Mouse (Mus musculus) embryonic facial prominence, embryonic 11.5 days (tissue): ENCODE measurements around the gene Cep290. TPM values are rescaled to one million over a fixed set of nuclear protein-coding genes. Genes with fewer than 3 reads are reported as not detected.
"Not testable (repeated sequence)": the region's sequence is repeated elsewhere in the genome, so short reads cannot be mapped to it uniquely, and the experiment has no call there.

Source experiments
- ATAC-seq: fragments of 200-750 bp; cut with Nextera tagmentation; replicated peaks from 2 replicates; pipeline ENCODE4 v1.8.0; 2017; ENCODE audit warnings: low read depth; ENCODE audit not compliant: insufficient number of reproducible peaks, low FRiP score, low TSS enrichment
- DNase-seq: peaks from one replicate; pipeline ENCODE4 v3.0.0-alpha.2; 2015; ENCODE audit warnings: low spot score
- H3K27ac ChIP-seq: fragments of 300-500 bp; sonication (generic); replicated peaks from 2 replicates; pipeline ENCODE4 v1.5.1; 2014; ENCODE audit warnings: mild to moderate bottlenecking, low read depth, low read length, control low read depth
- H3K27me3 ChIP-seq: fragments of 300-500 bp; sonication (generic); 2 replicates; pipeline ENCODE4 v1.6.1; 2014; ENCODE audit warnings: mild to moderate bottlenecking, low read length, moderate library complexity, mixed read lengths; ENCODE audit not compliant: control insufficient read depth, insufficient read depth
- H3K36me3 ChIP-seq: fragments of 300-500 bp; sonication (generic); replicated peaks from 2 replicates; pipeline ENCODE4 v1.6.1; 2014; ENCODE audit warnings: low read depth, mild to moderate bottlenecking, low read length, moderate library complexity, mixed read lengths; ENCODE audit not compliant: control insufficient read depth, insufficient read depth
- H3K4me1 ChIP-seq: fragments of 300-500 bp; sonication (generic); 2 replicates; pipeline ENCODE4 v1.6.1; 2014; ENCODE audit warnings: low read length, mixed read lengths; ENCODE audit not compliant: control insufficient read depth, insufficient read depth
- H3K4me2 ChIP-seq: fragments of 300-500 bp; sonication (generic); 2 replicates; pipeline ENCODE4 v1.6.1; 2014; ENCODE audit warnings: low read depth, mild to moderate bottlenecking, control low read depth, low read length, moderate library complexity
- H3K4me3 ChIP-seq: fragments of 300-500 bp; sonication (generic); 2 replicates; pipeline ENCODE4 v1.5.1; 2014; ENCODE audit warnings: low read depth, low read length, control low read depth
- H3K9ac ChIP-seq: fragments of 300-500 bp; sonication (generic); replicated peaks from 2 replicates; pipeline ENCODE4 v1.6.1; 2014; ENCODE audit warnings: mild to moderate bottlenecking, control low read depth, low read length
- H3K9me3 ChIP-seq: fragments of 300-500 bp; sonication (generic); replicated peaks from 2 replicates; pipeline ENCODE4 v1.6.1; 2016; ENCODE audit warnings: mild to moderate bottlenecking, low read length, inconsistent platforms, mixed read lengths; ENCODE audit not compliant: control insufficient read depth
- WGBS: fragments of 180-500 bp; shearing (Covaris S2); extraction: QIAGEN DNeasy Blood & Tissue Kit; methylation state at CpG from one replicate; pipeline ENCODE4 v1.1.7; 2014; 5-methylcytosine and 5-hydroxymethylcytosine counted together
- polyA plus RNA-seq: library from polyadenylated mRNA; unstranded; fragments of >200 nt; fragmentation: Nextera tagmentation; extraction: Ambion mirVana; gene quantifications from 2 replicates; pipeline ENCODE4 v1.2.1, GENCODE M21; 2014

The Cep290 gene
- polyA plus RNA-seq, 1 experiment from 2014 or later = 7.2 TPM

DNA sequence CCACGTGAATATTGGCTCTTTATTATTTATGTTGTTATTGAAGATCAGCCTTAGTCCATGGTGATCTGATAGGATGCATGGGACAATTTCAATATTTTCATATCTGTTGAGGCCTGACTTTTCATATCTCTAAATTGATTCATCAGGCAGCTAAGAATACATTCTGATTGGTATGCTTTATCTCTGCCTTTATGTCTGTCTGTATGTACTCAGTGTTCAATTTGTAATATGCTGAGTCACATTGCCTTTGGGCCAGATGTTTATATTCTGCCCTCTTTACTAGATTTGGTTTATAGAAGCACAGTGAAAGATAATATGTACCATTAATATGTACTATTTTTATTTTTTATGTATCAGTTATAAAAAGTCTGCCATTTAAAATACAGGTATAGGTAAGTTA lies 20.8 kb downstream of the Cep290 start:
- no peaks in the 10 kb centered on the region for H3K36me3 ChIP-seq
- H3K27ac ChIP-seq = no peak overlapping the region
- H3K4me2 ChIP-seq = no peak overlapping the region
- no peak for DNase-seq
- no peak for ATAC-seq
- no peak overlapping the region for H3K4me3 ChIP-seq
- H3K9me3 ChIP-seq = no peaks in the 10 kb centered on the region
- no peaks in the 10 kb centered on the region for H3K27me3 ChIP-seq
- no peaks in the 10 kb centered on the region for H3K4me1 ChIP-seq
- H3K9ac ChIP-seq = no peak overlapping the region
- 70% methylated on average over 1 of the region's 1 CpGs for WGBS

GRCm38 (mm10) chr10:100521617-100522016 lies 34.3 kb downstream of the Cep290 start:
- DNase-seq (no peak), ATAC-seq (no peak)
- no peaks in the 10 kb centered on the region for H3K27me3 ChIP-seq
- no peak overlapping the region for H3K4me2 ChIP-seq
- H3K4me1 ChIP-seq = no peaks in the 10 kb centered on the region
- no peak overlapping the region for H3K9ac ChIP-seq
- no peaks in the 10 kb centered on the region; the same call in 1 of the 2 replicates for H3K36me3 ChIP-seq
- 83% methylated on average over 4 of the region's 4 CpGs for WGBS
- H3K4me3 ChIP-seq = no peak overlapping the region
- H3K9me3 ChIP-seq = no peaks in the 10 kb centered on the region
- H3K27ac ChIP-seq = no peak overlapping the region

DNA sequence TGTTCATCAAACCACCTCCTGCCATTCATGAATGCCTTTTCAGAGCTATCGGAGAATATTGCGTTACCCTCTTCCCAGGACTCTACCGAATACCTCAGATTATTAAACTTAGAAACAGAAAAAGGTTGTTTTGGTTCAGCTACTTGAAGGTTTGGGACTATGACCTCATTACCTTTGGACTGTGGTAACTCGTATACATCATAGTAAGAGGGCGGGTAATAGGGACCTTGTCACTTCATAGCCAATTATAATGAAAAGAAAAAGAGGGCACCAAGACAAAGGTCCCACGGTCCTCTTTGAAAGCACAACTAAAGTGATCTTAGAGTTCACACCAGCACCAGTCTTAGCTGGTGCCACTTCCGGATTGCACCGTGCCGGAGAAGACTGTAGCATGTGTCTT lies 35.0 kb downstream of the Cep290 start:
- Histone ChIP-seq H3K4me3 (no peak overlapping the region), H3K4me2 (no peak overlapping the region), H3K36me3 (no peaks in the 10 kb centered on the region; the same call in 1 of the 2 replicates), H3K9ac (no peak overlapping the region), H3K4me1 (no peaks in the 10 kb centered on the region), H3K9me3 (no peaks in the 10 kb centered on the region), H3K27ac (no peak overlapping the region), H3K27me3 (no peaks in the 10 kb centered on the region)
- WGBS = 88% methylated on average over 9 of the region's 9 CpGs
- DNase-seq = no peak
- no peak for ATAC-seq

DNA sequence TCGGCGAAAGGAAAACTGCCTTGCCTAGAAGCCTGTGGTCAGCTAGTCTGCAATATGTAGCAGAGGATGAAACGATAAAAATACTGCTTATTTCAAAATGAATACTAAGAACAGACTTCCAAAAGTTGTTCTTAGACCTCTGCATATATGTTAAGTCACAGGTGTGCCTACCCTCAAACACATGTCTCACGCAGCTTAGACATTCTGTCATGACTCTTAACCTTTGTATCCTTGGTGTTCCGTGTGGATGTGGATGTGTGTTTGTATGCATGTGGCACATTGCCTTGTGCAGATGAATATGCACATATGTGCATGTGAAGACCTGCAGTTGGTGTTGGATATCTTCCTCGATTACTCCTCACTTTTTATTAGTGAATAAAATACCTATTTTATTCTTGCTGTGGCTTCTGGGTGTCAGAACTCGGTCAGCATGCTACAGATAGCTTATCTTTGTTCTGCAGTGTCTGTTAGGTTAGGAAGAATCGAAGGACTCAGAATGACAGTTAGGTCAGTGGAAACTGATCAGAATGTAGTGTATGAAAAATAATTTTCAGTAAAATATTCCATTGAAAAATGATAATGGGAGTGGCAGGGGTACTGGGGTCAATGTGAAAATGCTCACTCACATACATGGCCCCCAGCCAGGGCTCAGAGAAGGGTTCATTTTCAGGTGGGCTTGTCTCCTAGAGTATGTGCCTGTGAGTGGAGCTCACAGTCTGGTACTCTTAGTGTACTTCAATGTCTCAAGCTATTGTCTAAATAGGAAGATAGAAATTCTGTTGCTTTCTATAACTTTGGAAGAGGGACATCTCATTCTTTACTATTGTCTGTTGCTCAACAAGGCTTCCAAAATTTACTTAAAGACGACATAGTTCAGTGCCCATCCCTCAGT lies 37.4 kb downstream of the Cep290 start:
- no peak for ATAC-seq
- H3K9ac ChIP-seq = no peak overlapping the region
- no peaks in the 10 kb centered on the region; the same call in 1 of the 2 replicates for H3K36me3 ChIP-seq
- H3K27me3 ChIP-seq = no peaks in the 10 kb centered on the region
- no peaks in the 10 kb centered on the region for H3K4me1 ChIP-seq
- DNase-seq = no peak
- H3K4me3 ChIP-seq = no peak overlapping the region
- no peak overlapping the region for H3K27ac ChIP-seq
- H3K4me2 ChIP-seq = no peak overlapping the region
- 91% methylated on average over 9 of the region's 9 CpGs for WGBS
- no peaks in the 10 kb centered on the region for H3K9me3 ChIP-seq

DNA sequence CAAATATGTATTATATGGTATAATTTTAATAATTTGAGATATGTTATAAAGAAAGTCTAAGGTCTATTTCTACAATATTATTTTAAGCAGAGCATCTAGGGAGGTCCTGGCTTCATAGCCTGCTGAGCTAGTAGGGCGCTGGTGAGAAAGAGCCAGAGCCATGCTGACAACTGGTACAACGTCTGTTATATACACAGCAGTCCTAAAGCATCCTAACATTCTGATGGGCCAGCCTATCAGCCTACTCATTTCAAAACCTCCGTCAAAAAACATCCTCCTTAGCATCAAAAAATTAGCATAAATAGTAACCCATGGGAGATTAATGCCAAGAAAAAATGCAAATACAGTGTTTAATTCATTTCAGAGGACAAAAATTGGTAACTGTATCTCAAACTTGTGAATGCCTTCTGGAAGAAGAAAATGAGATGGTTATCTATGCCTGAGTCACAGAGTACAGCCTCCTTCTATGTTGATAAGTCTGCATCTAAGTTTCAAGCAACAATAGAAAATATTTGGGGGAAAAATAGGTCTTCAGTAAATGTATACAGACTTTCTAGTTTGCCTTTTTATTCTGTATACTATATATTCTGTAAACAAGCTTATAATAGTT lies 69.3 kb downstream of the Cep290 start:
- Histone ChIP-seq H3K9ac (no peak overlapping the region), H3K9me3 (no peaks in the 10 kb centered on the region), H3K36me3 (no peaks in the 10 kb centered on the region), H3K27me3 (no peaks in the 10 kb centered on the region), H3K4me2 (no peak overlapping the region), H3K4me3 (no peak overlapping the region), H3K4me1 (no peaks in the 10 kb centered on the region), H3K27ac (no peak overlapping the region)
- no peak for ATAC-seq
- 83% methylated on average over 3 of the region's 3 CpGs for WGBS
- DNase-seq = no peak

DNA sequence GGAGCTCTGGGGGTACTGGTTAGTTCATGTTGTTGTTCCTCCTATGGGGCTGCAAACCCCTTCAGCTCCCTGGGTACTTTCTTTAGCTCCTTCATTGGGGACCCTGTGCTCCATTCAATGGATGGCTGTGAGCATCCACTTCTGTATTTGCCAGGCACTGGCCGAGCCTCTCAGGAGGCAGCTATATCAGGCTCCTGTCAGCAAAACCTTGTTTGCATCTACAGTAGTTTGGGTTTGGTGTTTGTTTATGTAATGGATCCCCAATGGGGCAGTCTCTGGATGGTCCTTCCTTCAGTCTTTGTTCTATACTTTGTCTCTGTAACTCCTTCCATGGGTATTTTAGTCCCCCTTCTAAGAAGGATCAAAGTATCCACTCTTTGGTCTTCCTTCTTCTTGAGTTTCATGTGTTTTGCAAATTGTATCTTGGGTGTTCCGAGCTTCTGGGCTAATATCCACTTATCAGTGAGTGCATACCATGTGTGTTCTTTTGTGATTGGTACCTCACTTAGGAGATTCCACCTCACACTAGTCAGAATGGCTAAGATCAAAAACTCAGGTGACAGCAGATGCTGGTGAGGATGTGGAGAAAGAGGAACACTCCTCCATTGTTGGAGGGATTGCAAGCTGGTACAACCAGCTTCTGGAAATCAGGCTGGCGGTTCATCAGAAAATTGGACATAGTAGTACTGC lies 73.0 kb downstream of the Cep290 start:
- H3K4me3 ChIP-seq, ATAC-seq, H3K4me1 ChIP-seq, H3K9me3 ChIP-seq, H3K27ac ChIP-seq, H3K4me2 ChIP-seq, H3K27me3 ChIP-seq, H3K36me3 ChIP-seq, H3K9ac ChIP-seq, DNase-seq: not testable (repeated sequence)
- 92% methylated on average over 3 of the region's 3 CpGs for WGBS

- WGBS = 87% methylated on average over 3 of the region's 3 CpGs
- no peak for ATAC-seq
Observed at GRCm38 (mm10) chr10:100564112-100564511, 76.8 kb downstream of the Cep290 start.

DNA sequence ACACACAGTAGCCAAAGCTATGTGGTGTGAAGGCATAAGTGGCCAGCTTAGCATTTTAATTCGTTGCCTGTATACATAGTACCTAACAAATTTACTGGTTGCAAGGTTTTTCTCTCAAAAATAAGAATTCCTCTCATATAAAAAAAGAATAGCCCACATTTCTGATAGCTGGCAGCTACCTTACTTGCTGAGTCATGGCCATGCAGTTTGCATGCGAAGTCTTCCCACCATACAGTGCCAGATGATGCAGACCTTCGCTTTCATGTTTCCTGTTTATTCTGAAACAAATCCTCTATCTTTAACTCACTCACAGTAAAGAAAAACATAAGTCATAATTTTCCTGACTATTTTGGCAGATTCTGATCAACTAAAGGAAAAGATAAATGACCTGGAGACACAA lies 84.3 kb downstream of the Cep290 start:
- H3K27me3 ChIP-seq = no peaks in the 10 kb centered on the region
- ATAC-seq = no peak
- H3K4me1 ChIP-seq = no peaks in the 10 kb centered on the region
- H3K36me3 ChIP-seq = no peaks in the 10 kb centered on the region; the same call in 1 of the 2 replicates
- no peak overlapping the region for H3K9ac ChIP-seq
- no peak overlapping the region for H3K4me3 ChIP-seq
- H3K27ac ChIP-seq = no peak overlapping the region
- DNase-seq = no peak
- H3K4me2 ChIP-seq = no peak overlapping the region
- H3K9me3 ChIP-seq = no peaks in the 10 kb centered on the region
- WGBS = 93% methylated on average over 3 of the region's 3 CpGs

More at GRCm38 (mm10) chr10:100564112-100564511, 76.8 kb downstream of the Cep290 start:
- H3K9ac ChIP-seq = no peak overlapping the region
- H3K4me2 ChIP-seq = no peak overlapping the region
- H3K9me3 ChIP-seq = no peaks in the 10 kb centered on the region
- no peaks in the 10 kb centered on the region for H3K4me1 ChIP-seq
- DNase-seq = no peak
- H3K36me3 ChIP-seq = no peaks in the 10 kb centered on the region; the same call in 1 of the 2 replicates
- no peaks in the 10 kb centered on the region for H3K27me3 ChIP-seq
- H3K4me3 ChIP-seq = no peak overlapping the region
- H3K27ac ChIP-seq = no peak overlapping the region
